Mouse (Mus musculus): ENCODE results near the gene Eid3.

The Eid3 gene

DNA sequence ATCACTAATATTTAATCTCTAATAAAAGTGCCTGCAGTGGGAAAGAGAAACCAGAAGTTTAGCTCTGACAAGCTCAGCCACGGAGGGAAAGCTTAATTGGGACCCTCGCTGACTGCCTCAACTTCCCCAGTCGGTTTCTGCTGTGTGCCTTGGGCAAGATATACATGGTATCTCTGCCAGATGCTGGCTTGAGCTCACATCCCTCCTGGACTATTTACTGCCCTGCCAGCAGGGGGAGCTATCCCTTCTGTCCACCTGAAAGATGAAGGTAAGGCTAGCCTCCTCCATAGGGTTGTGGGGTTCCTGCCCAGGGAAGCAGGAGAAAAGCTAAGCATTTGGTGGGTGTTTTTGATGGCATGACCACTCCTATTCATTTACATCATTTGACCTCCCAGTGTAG lies 43.8 kb downstream of the Eid3 start:
- DNase-seq (ENCODE audit: low read depth, low spot score), result no peak

DNA sequence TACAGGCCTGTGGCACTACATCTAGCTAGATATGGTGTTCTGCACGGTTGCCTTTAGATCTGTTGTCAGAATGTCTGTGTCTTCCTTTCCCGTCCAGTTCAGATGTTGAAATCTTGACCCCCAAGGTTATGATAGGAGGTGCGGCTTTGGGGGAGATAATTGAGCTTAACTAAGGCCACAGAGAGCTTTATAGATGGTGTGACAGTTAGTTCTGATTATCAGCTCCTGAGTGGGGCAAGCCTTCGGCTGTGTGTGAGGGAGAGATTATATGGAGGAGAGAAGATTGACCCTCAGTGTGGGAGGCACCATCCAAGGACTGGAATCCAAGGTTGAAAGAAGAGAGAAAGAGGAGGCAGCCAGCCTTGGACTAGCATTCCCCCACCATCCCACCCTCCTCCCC lies 46.8 kb downstream of the Eid3 start:
- DNase-seq (ENCODE audit: low read depth, low spot score), result no peak

GRCm38 (mm10) chr10:82913772-82914171 lies 47.3 kb downstream of the Eid3 start:
- no peak for DNase-seq (ENCODE audit: low read depth, low spot score)

All from c-Kit-negative CD71-positive TER-119-positive erythroid progenitor cells, embryonic 14.5 days (primary cell).